Mouse (Mus musculus) brown adipose tissue, adult 24 weeks (tissue): ENCODE measurements around the gene Yipf4. TPM values are rescaled to one million over a fixed set of nuclear protein-coding genes. Genes with fewer than 3 reads are reported as not detected.

Source experiments
- polyA plus RNA-seq: library from polyadenylated mRNA; stranded (reverse); fragments of >200 nt; gene quantifications from 2 replicates; pipeline ENCODE4 v1.2.4, GENCODE M21; 2012; ENCODE audit not compliant: missing spikeins, insufficient read depth, insufficient read length

Gene Yipf4
- polyA plus RNA-seq, 1 experiment, result 72.0 TPM

Other genes with a start within 250 kb of the Yipf4 start
- gene Memo1, start 194.0 kb upstream of the Yipf4 start, polyA plus RNA-seq, result 81.4 and 105 TPM in 2 replicates
- 86.6 and 132 TPM in 2 replicates for gene Dpy30, start 165.5 kb upstream of the Yipf4 start, polyA plus RNA-seq
- 14.8 and 18.7 TPM in 2 replicates for gene Spast, start 150.5 kb upstream of the Yipf4 start, polyA plus RNA-seq
- 10.6 and 12.0 TPM in 2 replicates for gene Slc30a6, start 93.9 kb upstream of the Yipf4 start, polyA plus RNA-seq
- not detected in 2 replicates for gene Nlrc4, start 30.4 kb upstream of the Yipf4 start, polyA plus RNA-seq
- gene Birc6, start 38.8 kb downstream of the Yipf4 start, polyA plus RNA-seq, result 25.0 and 38.4 TPM in 2 replicates
- 7.5 and 11.7 TPM in 2 replicates for gene Ttc27, start 228.2 kb downstream of the Yipf4 start, polyA plus RNA-seq